Mouse (Mus musculus) olfactory bulb, adult 2 months (tissue): ENCODE results near the gene Sdk2.

Source experiments
- CTCF ChIP-seq: fragments of 200-500 bp; IDR thresholded peaks from 2 replicates; pipeline ENCODE4 v1.5.1; 2012; ENCODE audit warnings: low read depth, mild to moderate bottlenecking, low read length, moderate library complexity; ENCODE audit not compliant: insufficient read depth
- POLR2A ChIP-seq: fragments of 200-500 bp; IDR thresholded peaks from 2 replicates; pipeline ENCODE4 v1.6.1; 2012; ENCODE audit warnings: mild to moderate bottlenecking, low read depth, low read length, moderate library complexity; ENCODE audit not compliant: insufficient read depth

DNA sequence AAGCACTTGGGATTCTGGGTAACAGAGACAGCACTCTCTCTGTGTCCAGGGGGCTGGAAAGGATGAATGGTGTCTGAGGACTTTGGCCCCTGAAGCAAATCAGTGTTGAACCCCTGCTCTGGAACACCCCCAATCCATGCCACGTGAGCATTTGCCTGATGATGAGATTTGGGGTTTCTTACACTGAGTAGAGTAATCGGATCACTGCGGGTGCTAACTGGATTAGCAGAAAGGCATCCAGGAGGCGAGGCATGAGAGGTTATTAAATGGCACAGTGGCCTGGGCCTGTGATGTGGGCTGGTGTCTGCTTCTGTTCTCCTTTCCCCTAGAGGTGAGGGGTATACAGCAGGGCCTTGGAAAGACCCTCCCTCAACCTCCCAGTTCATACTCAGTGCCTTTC lies 44.7 kb downstream of the Sdk2 start:
- no peak for TF ChIP-seq CTCF
- TF ChIP-seq POLR2A, result no peak
